Mouse (Mus musculus) cerebellum, adult 11 months (tissue): ENCODE results near the gene Myadm.
"Not testable (repeated sequence)": the region's sequence is repeated elsewhere in the genome, so short reads cannot be mapped to it uniquely, and the experiment has no call there.

Source experiments
- DNase-seq: peaks from one replicate; pipeline ENCODE4 v3.0.0; 2022

The Myadm gene

DNA sequence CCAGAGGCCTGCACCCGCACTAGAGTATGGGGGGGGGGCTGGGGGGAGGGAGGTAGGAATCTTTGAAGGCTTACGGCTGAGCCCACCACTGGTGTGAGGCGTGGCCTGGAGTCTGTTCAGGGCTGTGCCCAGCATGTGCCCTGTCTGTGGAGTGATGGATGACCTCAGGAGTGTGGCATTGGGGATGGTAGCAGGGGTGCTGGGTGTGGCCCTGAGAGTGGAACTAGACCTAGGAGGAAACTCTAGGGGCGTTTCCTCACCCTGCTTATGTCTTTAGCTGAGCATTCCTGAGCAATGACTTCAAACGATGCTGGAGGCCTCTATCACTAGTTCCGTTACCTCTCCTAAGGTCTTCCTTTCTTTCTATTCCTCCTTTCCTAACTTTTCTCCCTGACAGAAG, 2.3 kb downstream of the Myadm start:
- no peak for DNase-seq

DNA sequence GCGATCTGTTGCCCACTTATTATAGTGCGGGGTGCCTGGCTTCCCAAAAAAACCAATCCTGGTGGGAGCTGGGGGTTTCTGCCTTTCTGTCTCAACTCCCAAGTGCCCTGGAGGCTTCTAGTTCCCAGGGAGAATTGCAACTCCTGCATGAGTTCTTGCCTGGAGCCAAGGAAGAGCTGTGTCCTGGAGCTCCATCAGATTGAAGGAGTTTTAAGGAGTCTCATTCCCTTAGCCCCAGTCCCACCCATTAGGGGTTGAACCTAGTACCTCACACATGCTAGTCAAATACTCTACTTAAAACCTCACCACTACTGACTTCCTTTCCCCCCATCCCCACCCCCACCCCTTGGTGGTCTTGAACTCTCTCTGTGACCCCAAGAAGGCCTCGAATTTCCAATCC, 2.9 kb downstream of the Myadm start:
- DNase-seq, result no peak

DNA sequence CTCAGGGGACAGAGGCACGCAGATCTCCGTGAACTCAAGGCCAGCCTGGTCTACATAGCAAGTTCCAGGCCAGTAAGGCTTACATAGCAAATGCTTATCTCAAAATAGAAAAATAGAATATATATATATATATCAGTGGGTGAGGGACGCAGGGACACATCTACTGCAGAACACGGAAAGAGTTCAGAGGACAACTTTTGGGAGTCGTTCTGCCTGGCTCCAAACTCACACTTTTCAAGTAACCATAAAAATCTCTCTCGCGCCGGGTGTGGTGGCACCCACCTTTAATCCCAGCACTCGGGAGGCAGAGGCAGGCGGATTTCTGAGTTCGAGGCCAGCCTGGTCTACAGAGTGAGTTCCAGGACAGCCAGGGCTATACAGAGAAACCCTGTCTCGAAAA, 3.4 kb downstream of the Myadm start:
- not testable (repeated sequence) for DNase-seq

DNA sequence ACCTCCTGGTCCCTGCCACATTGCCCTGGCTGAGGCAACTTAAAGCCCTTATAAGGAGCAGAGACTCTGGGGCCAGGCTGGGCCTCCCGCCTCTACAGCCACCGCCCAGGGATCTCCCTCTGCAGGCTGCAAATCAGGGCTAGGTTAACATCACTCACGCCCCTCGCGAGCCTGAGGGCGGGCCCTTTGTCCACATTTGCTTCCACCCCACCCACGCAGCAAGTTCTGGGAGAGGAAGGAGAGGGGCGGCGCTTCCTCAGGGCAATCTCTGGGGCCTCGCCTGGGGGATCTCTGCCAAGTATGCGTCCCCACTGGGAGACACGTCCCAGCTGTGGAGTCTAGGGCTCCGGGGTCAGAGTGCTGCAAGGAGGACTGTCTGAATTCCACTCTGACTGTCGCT, 3.9 kb downstream of the Myadm start:
- DNase-seq, result peak; percentile 31

DNA sequence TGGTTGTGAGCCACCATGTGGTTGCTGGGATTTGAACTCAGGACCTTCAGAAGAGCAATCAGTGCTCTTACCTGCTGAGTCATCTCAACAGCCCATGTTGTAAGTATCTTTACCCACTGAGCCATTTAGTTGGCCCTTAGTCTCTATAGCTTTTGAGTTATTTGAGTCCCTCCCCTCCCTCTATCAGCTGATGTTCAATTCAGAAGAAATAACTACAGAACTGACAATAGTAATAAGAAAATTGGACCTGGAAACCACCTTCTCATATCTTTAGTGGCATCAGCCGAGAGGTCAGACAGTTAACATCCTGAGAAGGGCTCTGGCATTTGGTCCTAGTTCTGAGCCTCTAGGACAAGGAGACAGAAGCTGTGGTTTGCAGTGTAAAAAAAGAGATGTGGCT, 5.9 kb downstream of the Myadm start:
- DNase-seq, result no peak

DNA sequence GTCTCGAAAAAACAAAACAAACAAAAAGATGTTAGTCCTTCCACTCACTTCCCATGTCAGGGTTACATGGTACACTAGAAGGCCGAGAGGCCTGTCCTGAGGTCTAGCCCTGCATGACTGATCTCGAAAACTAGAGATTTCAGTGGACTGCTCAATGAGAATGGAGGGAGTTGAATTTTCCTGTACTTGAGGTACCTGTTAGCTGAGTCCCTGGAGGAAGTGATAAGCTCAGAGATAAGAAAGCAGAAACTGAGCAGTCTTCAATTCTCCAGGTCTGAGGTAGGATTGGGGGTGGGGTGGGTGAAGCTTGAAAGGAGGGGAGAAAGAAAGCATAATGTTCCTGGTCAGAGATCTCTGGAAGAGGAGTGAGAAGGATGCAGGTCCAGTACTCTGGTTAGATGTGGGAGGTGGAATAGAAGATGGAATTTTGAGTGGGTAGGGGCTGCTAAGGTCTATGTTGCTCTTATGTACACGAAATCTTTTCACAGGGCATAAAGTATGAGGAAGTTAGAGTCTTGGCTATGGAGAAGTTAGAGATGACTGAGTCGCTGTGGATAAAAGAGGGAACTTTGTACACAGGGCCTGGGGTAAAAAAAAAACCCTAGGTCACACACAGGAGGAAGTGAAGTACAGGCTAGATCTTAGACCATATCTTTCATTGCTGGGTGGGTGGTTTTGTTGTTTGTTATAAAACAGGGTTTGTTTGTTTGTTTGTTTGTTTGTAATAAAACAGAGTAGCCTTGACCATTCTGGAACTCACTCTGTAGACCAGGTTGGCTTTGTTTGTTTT, 6.6 kb downstream of the Myadm start:
- no peak for DNase-seq

DNA sequence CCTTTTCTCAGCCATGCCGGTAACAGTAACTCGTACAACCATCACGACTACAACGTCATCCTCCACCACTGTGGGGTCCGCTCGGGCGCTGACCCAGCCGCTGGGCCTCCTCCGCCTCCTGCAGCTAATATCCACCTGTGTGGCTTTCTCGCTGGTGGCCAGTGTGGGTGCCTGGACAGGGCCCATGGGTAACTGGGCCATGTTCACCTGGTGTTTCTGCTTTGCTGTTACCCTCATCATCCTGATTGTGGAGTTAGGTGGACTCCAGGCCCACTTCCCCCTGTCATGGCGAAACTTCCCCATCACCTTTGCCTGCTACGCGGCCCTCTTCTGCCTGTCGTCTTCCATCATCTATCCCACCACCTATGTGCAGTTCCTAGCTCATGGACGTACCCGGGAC, 7.8 kb downstream of the Myadm start:
- DNase-seq, result no peak

DNA sequence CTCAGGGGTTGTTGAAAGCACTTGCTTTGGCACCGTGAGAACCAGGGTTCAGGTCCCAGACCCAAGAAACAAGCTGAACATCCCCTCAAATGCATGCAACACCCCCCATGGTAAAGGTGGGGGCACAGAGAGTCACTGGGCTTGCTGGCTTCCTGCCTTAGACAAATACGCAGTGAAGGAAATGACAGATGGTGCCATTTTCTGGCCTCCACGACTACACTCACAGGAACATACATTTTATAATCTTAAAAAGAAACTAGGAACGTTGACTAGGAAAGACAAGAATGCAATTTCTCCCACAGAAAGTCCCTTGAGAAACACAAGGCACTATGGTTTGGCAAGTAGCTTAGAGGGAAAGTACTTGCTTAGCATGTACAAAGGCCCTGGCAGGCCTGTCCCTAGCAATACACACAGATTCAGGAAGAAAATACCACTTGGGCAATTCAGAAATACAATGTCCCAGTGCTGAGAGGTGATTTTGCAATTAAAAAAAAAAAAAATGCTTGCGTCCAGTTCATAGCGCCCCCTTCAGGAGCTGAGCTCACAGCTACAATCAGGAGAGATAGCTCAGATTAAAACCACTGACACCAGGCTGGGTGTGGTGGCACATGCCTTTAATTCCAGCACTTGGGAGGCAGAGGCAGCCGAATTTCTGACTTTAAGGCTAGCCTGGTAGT, 11.2 kb downstream of the Myadm start:
- no peak for DNase-seq

DNA sequence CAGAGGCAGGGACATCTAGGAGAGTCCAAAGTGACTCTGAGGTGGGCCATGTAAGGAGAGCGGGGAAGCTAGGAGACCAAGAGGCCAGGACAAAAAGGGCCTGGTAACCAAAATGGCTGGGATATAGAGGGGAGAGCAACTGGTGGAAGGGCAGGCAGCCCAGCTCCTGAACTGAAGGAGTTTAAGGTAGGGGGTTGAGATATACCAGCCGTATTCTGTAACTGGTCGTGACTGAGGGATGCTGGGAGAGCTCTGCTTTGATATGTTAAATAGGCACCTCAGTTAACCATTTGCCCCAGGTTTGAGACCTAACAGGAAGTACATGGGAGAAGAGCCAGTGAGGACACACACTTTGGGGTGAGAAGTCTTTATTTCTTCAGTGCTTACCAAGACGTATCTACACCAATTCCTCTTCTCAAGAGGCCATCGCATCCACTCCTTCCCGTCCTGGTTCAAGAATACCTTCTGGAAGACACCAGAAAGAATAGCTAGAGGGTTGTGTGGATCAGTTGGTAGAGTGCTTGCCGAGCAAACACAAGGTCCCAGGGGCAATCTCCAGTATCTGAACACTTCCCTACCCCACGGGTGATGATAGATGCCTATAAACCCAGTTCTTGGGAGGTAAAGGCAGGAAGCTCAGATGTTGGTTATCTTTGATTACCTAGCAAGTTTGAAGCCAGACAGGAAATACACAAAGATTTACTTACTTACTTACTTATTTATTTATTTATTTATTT, 12.2 kb downstream of the Myadm start:
- DNase-seq, result no peak

DNA sequence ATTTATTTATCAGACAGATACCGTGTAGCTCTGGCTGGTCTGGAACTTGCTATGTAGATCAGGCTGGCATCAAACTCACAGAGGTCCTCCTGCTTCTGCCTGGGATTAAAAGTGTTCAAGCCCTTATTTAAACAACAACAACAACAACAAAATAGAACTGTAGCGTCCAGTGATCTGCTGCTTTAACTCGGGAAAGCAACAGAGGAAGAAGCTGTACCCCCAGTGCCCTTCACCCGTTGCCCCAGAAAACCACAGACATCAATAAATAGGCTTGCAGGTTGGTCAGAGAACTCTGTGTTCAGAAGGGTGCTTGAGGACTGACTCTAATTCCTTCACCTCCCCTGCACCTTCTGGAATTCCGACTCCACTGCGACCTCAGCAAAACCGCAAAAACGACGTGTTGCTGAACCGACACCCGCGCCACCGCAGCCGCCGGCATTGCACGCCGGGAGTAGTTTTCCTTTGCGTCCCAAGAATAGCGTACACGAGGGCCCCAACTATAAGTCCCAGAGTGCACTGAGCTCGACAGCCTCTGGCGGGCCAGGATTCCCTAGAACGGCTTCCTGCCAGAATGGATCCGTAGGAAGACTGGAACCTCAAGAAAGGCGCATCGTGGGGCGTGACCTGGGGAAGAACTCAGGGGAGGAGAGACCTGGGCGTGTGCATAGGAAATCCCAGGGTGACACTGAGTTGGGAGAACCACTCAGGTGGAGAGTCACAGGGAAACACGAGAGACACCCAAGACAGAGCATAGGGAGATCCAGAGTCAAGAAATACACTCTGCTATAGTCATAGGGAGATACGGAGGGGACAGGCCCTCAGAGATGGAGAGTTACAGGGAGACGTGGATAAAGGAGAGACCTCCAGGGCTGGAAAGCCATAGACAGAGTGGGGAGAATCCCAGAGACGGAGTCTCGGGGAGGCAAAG, 13.0 kb downstream of the Myadm start:
- no peak for DNase-seq

DNA sequence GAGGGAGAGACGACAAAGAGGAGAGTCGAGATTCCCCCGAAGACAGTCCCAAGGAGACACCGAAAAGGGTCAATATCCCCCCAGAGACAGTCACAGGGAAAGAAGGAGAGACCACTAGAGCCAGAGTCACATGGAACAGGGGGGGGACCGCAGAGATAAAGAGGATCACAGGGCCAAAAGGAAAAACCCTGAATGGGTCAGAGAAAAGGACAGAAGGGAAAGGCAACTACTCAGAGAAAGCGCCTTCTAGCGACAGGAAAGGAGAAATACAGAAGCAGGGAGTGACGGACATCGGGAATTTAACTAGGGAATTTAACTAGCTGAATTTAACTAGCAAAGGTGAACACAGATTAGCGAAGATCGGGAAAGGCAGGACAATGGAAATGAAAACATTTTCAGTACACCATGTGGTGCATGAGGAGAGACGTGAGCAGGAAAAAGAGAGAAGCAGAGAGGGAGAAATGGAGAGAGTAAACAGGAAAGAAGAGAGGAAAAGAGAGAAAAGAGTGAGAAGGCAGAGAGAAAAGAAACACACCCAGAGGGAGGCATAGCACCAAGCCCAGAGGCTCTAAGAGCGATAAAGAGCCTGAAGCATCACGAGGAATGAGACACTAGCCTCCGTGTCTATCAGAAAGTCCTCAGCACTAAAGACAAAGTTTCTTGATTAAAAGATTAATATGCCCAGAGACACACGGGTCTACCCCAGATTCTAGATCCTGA, 13.8 kb downstream of the Myadm start:
- DNase-seq, result peak; percentile 30

DNA sequence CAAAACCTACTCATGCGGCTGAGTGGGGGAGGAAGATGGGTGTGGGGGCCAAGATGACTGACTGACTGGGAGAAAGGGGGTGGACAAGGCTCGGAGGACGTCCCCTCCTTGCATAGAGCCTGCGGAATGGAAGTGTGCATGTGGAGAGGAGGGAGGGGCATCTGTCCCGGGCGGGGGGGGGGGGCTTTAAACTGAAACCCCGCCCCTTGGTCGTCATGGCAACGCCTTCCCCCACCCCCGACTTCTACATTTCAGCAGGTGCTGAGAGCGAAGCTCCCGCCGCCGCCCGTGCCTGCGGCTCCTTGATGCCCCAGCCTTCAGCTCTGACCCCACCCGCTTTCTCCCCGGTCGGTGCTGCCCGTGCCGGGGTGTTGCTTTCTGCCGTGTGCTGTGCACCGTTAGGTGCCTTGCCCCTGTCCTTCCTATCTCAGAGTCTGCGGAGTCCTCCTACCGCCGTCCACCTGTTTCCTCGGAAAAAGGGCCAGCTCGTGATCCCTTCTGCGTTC, 14.4 kb downstream of the Myadm start:
- DNase-seq, result peak; percentile 51

DNA sequence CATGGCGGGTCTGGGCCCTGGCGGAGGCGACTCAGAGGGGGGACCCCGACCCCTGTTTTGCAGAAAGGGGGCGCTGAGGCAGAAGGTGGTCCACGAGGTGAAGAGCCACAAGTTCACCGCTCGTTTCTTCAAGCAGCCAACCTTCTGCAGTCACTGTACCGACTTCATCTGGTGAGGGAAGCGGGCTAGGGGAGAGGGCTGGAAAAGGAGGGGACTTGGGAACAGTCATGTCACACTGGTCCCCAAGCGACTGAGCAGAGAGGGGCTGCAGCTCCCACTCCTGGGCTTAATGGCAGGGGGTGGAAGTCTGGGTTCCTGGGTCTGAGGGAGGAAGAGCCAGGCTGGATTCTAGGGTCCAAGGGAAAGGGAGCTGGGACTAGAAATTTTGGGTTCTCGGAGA, 14.9 kb downstream of the Myadm start:
- DNase-seq, result no peak

DNA sequence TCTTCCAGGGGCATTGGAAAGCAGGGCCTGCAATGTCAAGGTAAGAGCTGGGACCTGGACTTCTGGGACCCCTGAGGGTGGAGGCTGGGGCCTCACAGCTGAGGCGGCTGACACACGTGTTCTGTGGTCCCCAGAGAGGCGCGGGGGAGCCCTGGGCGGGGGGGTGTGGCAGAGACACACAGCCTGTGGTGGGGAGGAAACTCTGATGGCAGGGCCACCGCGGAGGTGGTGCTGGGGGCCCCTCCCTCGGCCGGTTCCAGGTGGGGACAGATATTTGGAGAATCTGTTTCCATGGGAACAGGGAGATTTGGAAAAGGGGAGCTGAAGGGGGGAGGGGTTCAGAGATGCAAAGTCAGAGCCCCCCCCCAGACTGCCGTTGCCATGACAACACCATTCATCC, 15.4 kb downstream of the Myadm start:
- DNase-seq, result peak; percentile 36

DNA sequence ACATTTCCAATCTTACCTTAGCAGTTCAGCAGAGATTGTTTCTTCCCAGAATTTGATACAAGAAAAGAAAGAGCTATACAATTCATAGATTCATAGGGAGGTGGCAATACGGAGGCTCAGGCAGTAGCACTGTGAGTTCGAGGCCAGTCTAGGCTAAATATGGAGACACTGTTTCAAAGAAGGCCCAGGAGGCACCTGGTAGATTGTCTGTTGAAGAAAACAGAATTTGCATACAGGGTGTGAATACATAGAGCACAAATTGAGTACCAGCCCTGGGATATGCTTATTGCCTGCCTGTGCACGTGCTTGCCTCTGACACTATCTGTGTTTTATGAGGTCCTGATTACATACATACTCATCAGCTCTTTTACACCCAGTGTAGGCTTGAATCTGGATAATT, 17.5 kb downstream of the Myadm start:
- no peak for DNase-seq

DNA sequence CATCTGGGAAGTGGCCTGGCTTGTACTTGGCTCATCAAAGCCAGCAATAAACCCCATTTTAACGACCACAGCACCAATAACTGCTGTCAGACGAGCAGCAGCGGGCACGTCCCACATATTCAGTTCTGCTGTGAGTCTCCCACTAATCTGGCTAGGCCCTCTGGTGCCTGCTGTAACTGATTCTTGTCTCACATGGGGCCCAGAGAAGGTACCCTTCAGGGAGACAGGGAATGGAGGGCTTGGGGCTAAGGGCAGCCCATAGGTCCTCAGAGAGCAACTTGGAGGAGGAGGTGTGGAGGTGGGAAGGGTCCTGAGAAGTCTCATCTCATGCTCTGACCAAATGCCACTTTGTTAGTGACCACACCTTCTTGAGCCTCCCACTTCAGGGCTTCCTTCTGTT, 19.8 kb downstream of the Myadm start:
- no peak for DNase-seq

DNA sequence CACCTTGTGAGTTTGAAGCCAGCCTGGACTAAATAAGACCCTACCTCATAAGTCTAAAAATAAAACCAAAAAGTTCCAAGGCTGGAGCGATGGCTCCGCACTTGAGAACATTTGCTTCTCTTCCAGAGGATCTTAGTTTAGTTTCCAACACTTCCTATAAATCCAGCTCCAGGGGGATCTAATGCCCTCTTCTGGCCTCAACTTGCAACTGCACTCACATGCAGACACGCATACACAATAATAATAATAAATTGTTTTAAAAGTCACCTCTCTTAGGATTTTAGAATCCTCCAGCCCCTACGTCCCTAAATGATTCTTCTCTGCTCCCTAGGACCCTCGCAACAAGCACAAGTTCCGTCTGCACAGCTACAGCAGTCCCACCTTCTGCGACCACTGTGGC, 21.4 kb downstream of the Myadm start:
- no peak for DNase-seq

DNA sequence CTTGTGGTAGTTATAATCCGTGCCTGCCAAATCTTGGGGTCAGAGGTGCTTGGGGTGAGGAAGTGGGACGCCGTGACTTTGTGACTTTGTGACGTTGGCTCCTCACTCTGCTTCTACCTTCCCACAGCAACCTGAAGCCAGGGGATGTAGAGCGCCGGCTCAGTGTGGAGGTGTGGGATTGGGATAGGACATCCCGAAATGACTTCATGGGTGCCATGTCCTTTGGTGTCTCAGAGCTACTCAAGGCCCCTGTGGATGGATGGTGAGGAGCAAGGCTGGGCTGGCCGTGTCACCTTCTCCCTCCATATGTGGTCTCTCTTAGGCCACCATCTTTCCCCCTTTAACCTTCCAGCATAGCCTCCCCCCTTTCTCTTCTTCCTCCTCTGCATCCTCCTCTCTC, 24.7 kb downstream of the Myadm start:
- DNase-seq, result no peak

DNA sequence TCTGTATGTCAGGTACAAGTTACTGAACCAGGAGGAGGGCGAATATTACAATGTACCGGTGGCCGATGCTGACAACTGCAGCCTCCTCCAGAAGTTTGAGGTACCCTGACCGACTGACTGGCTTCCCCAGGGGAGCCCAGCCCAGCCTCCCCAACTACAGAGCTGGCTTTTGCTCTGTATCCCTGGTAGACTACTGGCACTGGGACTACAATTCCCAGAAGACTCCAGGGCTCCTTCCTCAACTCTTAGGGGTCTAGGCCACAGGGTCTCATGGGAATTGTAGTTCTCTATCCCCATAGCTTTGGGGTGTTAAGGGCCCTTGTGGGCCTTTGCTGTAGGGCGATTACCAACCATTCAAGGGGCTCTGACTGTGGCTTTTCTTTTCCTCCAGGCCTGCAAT, 25.2 kb downstream of the Myadm start:
- DNase-seq, result no peak

DNA sequence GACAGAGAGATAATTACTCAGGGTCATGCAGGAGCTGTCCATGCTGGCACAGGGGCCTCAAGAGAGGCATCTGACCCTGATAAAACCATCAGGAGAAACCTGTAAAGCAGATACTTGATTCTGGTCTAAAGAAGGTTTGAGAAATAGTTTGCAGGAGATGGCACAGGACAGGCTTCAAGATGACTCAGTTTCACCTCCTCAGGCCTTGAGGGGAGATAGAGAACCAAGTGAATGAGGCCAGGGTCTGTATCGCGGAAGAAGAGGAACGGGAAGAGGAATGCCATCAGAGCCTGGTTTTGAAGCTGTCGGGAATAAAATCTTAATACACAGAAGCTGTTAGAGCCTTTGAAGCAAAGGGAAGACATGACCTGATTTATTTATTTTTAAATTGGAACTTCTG, 28.8 kb downstream of the Myadm start:
- no peak for DNase-seq

DNA sequence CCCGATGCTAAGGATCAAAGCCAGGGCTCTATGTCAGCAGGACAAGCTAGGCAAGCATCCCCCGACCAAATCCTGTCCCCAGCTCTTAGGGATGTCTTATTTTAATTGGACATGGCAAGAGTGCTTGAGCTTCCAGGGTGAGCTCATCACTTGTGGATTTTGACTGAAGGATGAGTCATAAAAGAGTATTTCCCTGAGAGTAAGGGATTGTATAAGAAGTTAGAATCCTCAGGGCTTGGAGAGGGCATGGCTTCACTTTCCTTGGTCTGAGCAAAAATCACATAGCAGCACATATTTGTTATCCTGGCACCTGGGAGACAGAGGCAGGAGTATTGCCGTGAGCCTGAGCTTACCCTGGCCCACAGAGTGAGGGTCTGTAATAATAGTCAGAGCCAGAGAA, 32.0 kb downstream of the Myadm start:
- no peak for DNase-seq

DNA sequence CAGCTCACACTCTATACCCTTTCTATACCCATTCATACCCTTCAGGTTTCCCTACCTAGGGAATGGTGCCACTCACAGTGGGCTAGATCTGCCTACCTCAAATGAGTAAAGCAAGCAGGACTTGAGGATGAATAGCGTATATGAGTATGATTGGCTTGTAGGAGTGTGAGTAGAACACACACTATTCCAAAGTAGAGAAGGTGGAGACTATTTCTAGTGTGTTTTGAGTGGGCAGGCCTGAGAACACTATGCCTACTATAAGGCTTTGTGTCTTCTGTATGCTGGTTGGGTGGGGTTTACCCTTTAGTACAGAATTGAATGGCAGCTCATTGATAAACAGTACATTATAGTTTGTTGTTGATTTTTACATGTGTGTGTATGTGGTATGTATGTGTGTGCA, 34.9 kb downstream of the Myadm start:
- DNase-seq, result no peak
